Mouse (Mus musculus) intestine, embryonic 16.5 days (tissue): ENCODE results near the gene Gm12184. TPM values are rescaled to one million over a fixed set of nuclear protein-coding genes. Genes with fewer than 3 reads are reported as not detected.

Experiments used
- ATAC-seq: fragments of 200-750 bp; cut with Nextera tagmentation; 2 replicates; pipeline ENCODE4 v1.8.0; 2017; ENCODE audit warnings: moderate TSS enrichment, moderate library complexity
- H3K27ac ChIP-seq: fragments of 300-500 bp; sonication (generic); 2 replicates; pipeline ENCODE4 v1.5.1; 2014; ENCODE audit warnings: mild to moderate bottlenecking, low read length
- H3K27me3 ChIP-seq: fragments of 300-500 bp; sonication (generic); replicated peaks from 2 replicates; pipeline ENCODE4 v1.6.1; 2014; ENCODE audit warnings: low read length, control low read depth, mixed read lengths; ENCODE audit not compliant: control insufficient read depth, insufficient read depth
- H3K36me3 ChIP-seq: fragments of 300-500 bp; sonication (generic); 2 replicates; pipeline ENCODE4 v1.6.1; 2014; ENCODE audit warnings: low read length, control low read depth; ENCODE audit not compliant: control insufficient read depth, insufficient read depth
- H3K4me1 ChIP-seq: fragments of 300-500 bp; sonication (generic); 2 replicates; pipeline ENCODE4 v1.6.1; 2014; ENCODE audit warnings: low read length, control low read depth, mixed read lengths; ENCODE audit not compliant: control insufficient read depth, insufficient read depth
- H3K4me2 ChIP-seq: fragments of 300-500 bp; sonication (generic); 2 replicates; pipeline ENCODE4 v1.6.1; 2014; ENCODE audit warnings: low read depth, low read length, control low read depth
- H3K4me3 ChIP-seq: fragments of 300-500 bp; sonication (generic); 2 replicates; pipeline ENCODE4 v1.5.1; 2014; ENCODE audit warnings: mild to moderate bottlenecking, low read length
- H3K9ac ChIP-seq: fragments of 300-500 bp; sonication (generic); 2 replicates; pipeline ENCODE4 v1.6.1; 2014; ENCODE audit warnings: low read depth, low read length
- H3K9me3 ChIP-seq: fragments of 300-500 bp; sonication (generic); 2 replicates; pipeline ENCODE4 v1.6.1; 2016; ENCODE audit warnings: low read length, control low read depth; ENCODE audit not compliant: control insufficient read depth
- WGBS: fragments of 180-500 bp; shearing (Covaris S2); extraction: QIAGEN DNeasy Blood & Tissue Kit; methylation state at CpG from one replicate; pipeline ENCODE4 v1.1.7; 2014; 5-methylcytosine and 5-hydroxymethylcytosine counted together
- polyA plus RNA-seq: library from polyadenylated mRNA; unstranded; fragments of >200 nt; fragmentation: Nextera tagmentation; extraction: Ambion mirVana; gene quantifications from 2 replicates; pipeline ENCODE4 v1.2.1, GENCODE M21; 2015

The Gm12184 gene
- polyA plus RNA-seq, 1 experiment from 2014 or later = 1.4 TPM

- Histone ChIP-seq H3K9ac (peak overlapping the region; percentile 55), H3K27me3 (no peaks in the 10 kb centered on the region), H3K4me2 (peak overlapping the region; percentile 79), H3K4me1 (peaks cover 19% of the 10 kb centered on the region), H3K4me3 (peak overlapping the region; percentile 47), H3K27ac (peak overlapping the region; percentile 76), H3K36me3 (peaks cover 8% of the 10 kb centered on the region), H3K9me3 (no peaks in the 10 kb centered on the region)
- WGBS = 31% methylated on average over 7 of the region's 7 CpGs
- ATAC-seq = peak; percentile 51
Observed at GRCm38 (mm10) chr11:48869380-48870110, 43.1 kb upstream of the Gm12184 start.

DNA sequence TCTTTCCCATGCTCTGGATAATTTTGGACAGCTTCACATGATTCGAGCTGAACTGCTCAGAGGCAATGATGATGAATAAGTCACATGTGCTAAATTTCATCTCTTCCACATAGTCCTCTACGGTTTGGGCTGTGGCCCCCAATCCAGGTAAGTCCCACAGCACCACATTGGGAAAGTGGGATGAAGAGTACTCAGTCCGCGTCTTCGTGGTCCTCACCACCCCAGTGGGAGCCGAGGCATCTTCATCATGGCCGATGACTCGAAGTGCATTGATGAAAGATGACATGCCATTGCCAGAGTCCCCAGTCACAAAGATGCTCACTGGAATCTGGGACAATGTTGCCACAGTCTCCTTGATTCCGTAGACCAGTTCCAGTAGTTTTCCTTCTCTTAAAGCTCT, 40.0 kb upstream of the Gm12184 start:
- Histone ChIP-seq H3K4me2 (no peak overlapping the region), H3K36me3 (peaks cover 8% of the 10 kb centered on the region), H3K4me3 (no peak overlapping the region), H3K27ac (no peak overlapping the region), H3K27me3 (no peaks in the 10 kb centered on the region), H3K9me3 (no peaks in the 10 kb centered on the region), H3K4me1 (peaks cover 12% of the 10 kb centered on the region), H3K9ac (no peak overlapping the region)
- 97% methylated on average over 9 of the region's 9 CpGs for WGBS
- no peak for ATAC-seq

GRCm38 (mm10) chr11:48863808-48864207, 37.4 kb upstream of the Gm12184 start:
- H3K4me1 ChIP-seq = no peaks in the 10 kb centered on the region
- WGBS = 86% methylated on average over 3 of the region's 3 CpGs
- H3K4me3 ChIP-seq = no peak overlapping the region
- no peak for ATAC-seq
- no peak overlapping the region for H3K9ac ChIP-seq
- no peaks in the 10 kb centered on the region for H3K9me3 ChIP-seq
- peaks cover 8% of the 10 kb centered on the region for H3K36me3 ChIP-seq
- no peak overlapping the region for H3K4me2 ChIP-seq
- H3K27me3 ChIP-seq = no peaks in the 10 kb centered on the region
- H3K27ac ChIP-seq = no peak overlapping the region

- Histone ChIP-seq H3K9me3 (no peaks in the 10 kb centered on the region), H3K4me1 (no peaks in the 10 kb centered on the region), H3K9ac (no peak overlapping the region), H3K4me3 (no peak overlapping the region), H3K4me2 (no peak overlapping the region), H3K36me3 (peaks cover 8% of the 10 kb centered on the region), H3K27me3 (no peaks in the 10 kb centered on the region), H3K27ac (no peak overlapping the region)
- no peak for ATAC-seq
- 70% methylated on average over 1 of the region's 1 CpGs for WGBS
Observed at GRCm38 (mm10) chr11:48862784-48863319, 36.4 kb upstream of the Gm12184 start.

- Histone ChIP-seq H3K27me3 (no peaks in the 10 kb centered on the region), H3K4me2 (peak overlapping the region; percentile 53), H3K4me3 (no peak overlapping the region), H3K9me3 (no peaks in the 10 kb centered on the region), H3K27ac (no peak overlapping the region), H3K9ac (no peak overlapping the region), H3K4me1 (peaks cover 9% of the 10 kb centered on the region), H3K36me3 (no peaks in the 10 kb centered on the region)
- WGBS = 2% methylated on average over 6 of the region's 6 CpGs
- ATAC-seq = no peak
Observed at GRCm38 (mm10) chr11:48859014-48859413, 32.6 kb upstream of the Gm12184 start.

GRCm38 (mm10) chr11:48853474-48854180, 27.2 kb upstream of the Gm12184 start:
- Histone ChIP-seq H3K4me2 (peak overlapping the region; percentile 83), H3K9me3 (no peaks in the 10 kb centered on the region), H3K9ac (peak overlapping the region; percentile 67), H3K4me1 (peaks cover 15% of the 10 kb centered on the region), H3K27ac (peak overlapping the region; percentile 60; the same call in 1 of the 2 replicates), H3K4me3 (peak overlapping the region; percentile 72), H3K27me3 (no peaks in the 10 kb centered on the region; the same call in 1 of the 2 replicates), H3K36me3 (no peaks in the 10 kb centered on the region)
- ATAC-seq = peak; percentile 65
- under 1% methylated on average over 31 of the region's 31 CpGs for WGBS

GRCm38 (mm10) chr11:48852624-48853473, 26.4 kb upstream of the Gm12184 start:
- WGBS = 9% methylated on average over 23 of the region's 23 CpGs
- H3K9ac ChIP-seq = peak overlapping the region; percentile 61
- peak overlapping the region; percentile 43; the same call in 1 of the 2 replicates for H3K27ac ChIP-seq
- H3K4me1 ChIP-seq = peaks cover 15% of the 10 kb centered on the region
- H3K9me3 ChIP-seq = no peaks in the 10 kb centered on the region
- peak; percentile 27 for ATAC-seq
- H3K27me3 ChIP-seq = no peaks in the 10 kb centered on the region; the same call in 1 of the 2 replicates
- H3K4me2 ChIP-seq = peak overlapping the region; percentile 83
- no peaks in the 10 kb centered on the region for H3K36me3 ChIP-seq
- H3K4me3 ChIP-seq = peak overlapping the region; percentile 72

DNA sequence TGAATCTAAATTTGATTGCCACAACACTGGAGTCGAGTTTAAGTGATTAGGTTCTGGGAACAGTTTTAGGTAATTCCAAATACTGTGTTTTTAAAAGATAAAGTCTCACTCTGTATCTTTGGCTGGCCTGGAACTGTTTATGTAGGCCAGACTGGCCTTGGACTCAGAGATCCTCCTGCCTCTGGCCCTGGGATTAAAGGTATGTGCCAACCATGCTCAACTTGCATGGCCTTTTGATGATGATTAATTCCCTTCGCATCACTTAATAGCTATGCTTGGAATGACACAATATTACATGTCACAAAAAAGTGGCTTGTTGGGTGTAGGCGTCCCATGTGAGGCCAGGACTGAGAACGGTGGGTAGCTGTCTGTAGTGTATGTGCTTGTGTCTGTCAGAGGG, 25.7 kb upstream of the Gm12184 start:
- Histone ChIP-seq H3K4me1 (peaks cover 15% of the 10 kb centered on the region), H3K27ac (no peak overlapping the region), H3K27me3 (no peaks in the 10 kb centered on the region; the same call in 1 of the 2 replicates), H3K4me2 (no peak overlapping the region), H3K4me3 (no peak overlapping the region), H3K36me3 (no peaks in the 10 kb centered on the region), H3K9ac (no peak overlapping the region), H3K9me3 (no peaks in the 10 kb centered on the region)
- WGBS = 71% methylated on average over 4 of the region's 4 CpGs
- ATAC-seq = no peak
